Mouse (Mus musculus) megakaryocyte, embryonic 14.5 days (primary cell): ENCODE data around the gene Nudt16l1.

Experiments used
- FLI1 ChIP-seq: IDR thresholded peaks from 2 replicates; pipeline ENCODE4 v1.6.1; 2012; ENCODE audit warnings: low read length, inconsistent platforms, mixed read lengths
- GATA1 ChIP-seq: IDR thresholded peaks from 3 replicates; pipeline ENCODE4 v1.6.1; 2012; ENCODE audit warnings: mixed read lengths, low read length, inconsistent platforms, borderline replicate concordance

DNA sequence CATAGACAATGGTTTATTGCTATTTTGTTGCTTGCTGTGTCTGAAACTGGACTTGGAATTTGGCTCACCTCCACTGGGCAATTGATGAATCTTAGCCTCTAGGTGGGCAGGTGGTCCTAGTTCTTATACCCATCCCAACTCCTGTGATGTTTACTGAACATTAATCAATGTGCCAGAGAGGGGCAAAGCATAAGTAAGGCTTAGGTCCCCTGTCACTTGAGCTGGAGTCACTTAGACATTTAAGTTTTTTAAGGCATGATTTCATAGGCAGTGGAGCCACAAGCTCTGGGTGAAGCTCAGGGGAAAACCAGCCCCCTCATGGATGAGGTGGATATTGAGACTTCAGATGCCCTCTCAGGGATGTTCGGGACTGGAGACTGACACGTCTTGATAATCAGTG, at the start of gene Nudt16l1:
- no peak for TF ChIP-seq GATA1
- no peak for TF ChIP-seq FLI1
